Mouse (Mus musculus): ENCODE data around the gene Zfp385b.

The Zfp385b gene

GRCm38 (mm10) chr2:77589205-77589901 is 230.1 kb downstream of the Zfp385b start:
- in situ Hi-C loops (cut with MboI) = no loop called here

DNA sequence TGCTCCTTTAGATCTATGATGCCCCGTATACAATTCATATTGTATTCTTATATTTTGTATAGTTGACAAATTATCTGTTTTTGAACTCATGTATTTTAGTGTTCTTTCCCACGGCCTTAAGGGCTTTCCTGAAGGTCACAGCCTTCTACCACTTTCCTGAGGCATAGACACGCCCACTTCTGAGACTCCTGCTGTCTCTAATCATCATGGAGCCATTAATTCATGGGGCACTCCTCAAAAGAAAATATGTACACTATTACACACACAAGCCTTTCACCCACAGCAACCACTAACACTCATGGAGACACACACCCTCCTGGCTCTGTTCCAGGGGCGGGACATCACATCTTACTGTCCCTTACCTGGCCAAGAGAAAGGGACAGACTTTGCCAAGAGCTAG is 232.1 kb downstream of the Zfp385b start:
- in situ Hi-C loops (cut with MboI) = no loop called here

DNA sequence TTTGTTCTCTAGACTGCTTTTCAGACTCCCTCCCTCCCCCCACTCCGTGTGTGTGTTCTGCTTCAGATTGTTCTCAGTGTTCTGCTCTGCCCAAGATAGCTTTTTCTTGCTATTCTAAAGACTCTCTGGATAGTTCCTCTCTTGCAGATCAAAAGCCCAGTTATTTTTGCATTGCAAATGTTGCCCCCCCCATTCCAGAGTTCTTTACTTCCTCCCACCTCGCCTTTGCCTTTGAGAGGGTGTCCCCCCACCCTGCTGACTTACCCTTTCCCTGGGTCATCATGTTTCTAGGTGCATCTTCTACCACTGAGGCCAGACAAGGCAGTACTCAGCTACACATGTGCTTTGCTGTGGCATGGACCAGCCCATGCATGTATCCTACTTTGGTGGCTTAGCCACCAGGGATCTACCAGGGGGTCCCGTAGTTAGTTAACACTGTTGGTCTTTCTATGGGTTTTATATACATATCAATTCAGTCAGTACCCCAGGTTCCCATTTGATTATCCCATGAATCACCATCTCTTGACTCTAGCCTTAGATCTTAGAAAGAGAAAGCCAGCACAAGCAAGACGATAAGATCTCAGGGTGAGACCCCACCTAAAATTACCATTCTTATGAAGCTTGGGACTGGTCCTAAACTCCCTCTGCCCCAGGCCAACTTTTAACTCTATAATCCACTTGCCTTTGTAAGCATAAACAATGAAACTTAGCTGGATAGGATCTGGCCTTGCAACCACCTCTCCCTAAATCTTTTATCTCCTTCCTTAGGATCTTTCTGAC is 232.7 kb downstream of the Zfp385b start:
- in situ Hi-C loops (cut with MboI) = no loop called here

GRCm38 (mm10) chr2:77583586-77583985 is 235.9 kb downstream of the Zfp385b start:
- in situ Hi-C loops (cut with MboI) = no loop called here

DNA sequence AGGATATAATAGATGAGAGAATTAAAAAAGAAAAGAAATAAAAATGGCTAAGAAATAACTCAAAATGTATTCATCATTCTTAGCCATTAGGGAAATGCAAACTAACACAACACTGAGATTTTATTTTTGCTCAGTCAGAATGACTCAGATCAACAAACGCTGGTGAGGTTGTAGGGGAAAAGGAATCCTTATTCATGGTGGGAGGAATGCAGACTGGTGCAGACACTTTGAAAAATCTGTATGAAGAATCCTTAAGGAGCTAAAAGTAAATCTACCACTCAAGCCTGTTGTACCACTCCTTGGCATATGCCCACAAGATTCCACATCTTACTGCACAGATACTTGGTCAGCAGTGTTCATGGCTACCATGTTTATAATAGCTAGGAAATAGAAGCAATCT is 242.9 kb downstream of the Zfp385b start:
- in situ Hi-C loops (cut with MboI) = no loop called here

- in situ Hi-C loops (cut with MboI) = no loop called here
These were observed 251.7 kb downstream of the Zfp385b start for GRCm38 (mm10) chr2:77567528-77568435.

- in situ Hi-C loops (cut with MboI) = no loop called here
These were observed 255.7 kb downstream of the Zfp385b start for GRCm38 (mm10) chr2:77563706-77564105.

DNA sequence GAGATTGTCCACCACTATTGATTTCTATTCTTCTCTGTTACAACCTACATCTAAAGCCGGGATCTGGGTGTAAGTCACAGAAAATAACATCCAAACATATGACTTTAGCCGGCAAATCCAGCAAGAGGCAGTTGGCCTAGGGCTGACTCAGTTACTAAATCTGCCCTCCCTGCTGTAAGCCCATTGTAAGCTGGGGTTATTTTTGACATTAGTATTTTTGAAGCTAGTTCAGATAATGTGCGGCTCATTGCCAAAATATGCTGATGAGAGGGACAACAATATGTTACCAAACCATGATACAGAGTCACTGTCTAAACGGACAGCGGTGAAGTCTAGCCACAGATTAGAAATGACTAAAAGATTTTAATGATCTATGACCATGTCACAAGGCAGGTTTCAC is 257.5 kb downstream of the Zfp385b start:
- in situ Hi-C loops (cut with MboI) = no loop called here

GRCm38 (mm10) chr2:77556938-77557337 is 262.5 kb downstream of the Zfp385b start:
- in situ Hi-C loops (cut with MboI) = no loop called here

GRCm38 (mm10) chr2:77555980-77556379 is 263.5 kb downstream of the Zfp385b start:
- in situ Hi-C loops (cut with MboI) = no loop called here

GRCm38 (mm10) chr2:77552675-77553074 is 266.8 kb downstream of the Zfp385b start:
- in situ Hi-C loops (cut with MboI) = no loop called here

DNA sequence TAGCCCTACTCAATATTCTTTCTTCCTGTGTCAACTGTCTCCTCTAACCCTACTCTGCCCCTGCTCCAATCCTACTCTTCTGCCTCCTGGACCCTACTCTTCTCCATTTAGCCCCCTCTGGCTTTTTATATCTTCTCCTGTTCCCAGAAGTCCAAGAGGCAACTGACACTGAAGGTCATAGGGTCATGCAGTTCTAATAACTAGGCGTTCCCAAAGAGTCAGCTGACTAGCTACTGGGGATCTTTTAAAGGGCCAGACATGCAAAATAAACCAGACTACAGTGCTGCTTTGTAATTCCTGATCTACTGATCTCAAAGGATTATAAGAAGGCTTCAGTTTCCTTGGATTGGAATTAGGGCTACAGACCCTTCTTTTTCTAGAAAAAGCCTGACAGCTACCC is 276.1 kb downstream of the Zfp385b start:
- in situ Hi-C loops (cut with MboI) = no loop called here

- in situ Hi-C loops (cut with MboI) = no loop called here
These were observed 276.8 kb downstream of the Zfp385b start for GRCm38 (mm10) chr2:77542605-77543004.

GRCm38 (mm10) chr2:77541681-77542080 is 277.8 kb downstream of the Zfp385b start:
- in situ Hi-C loops (cut with MboI) = no loop called here

GRCm38 (mm10) chr2:77540860-77541259 is 278.6 kb downstream of the Zfp385b start:
- in situ Hi-C loops (cut with MboI) = no loop called here

DNA sequence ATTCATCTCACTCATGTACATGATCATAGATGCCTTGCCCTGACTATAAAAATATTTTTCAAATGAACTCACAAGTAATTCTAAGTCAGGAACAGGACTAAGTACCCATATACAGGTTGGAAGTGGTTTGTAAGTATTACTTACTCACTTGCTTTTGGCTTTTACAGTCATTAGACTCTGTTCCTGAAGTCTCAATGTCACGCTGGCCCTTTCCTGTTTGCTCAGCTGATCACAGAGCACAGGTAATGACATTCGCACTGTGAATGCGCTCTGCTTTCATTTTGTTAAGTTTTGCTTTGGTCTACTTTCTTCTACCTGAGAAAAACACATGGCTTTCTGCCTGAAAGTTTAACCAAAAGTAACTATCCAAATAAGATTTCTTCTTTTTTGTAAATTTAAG is 282.9 kb downstream of the Zfp385b start:
- in situ Hi-C loops (cut with MboI) = no loop called here

DNA sequence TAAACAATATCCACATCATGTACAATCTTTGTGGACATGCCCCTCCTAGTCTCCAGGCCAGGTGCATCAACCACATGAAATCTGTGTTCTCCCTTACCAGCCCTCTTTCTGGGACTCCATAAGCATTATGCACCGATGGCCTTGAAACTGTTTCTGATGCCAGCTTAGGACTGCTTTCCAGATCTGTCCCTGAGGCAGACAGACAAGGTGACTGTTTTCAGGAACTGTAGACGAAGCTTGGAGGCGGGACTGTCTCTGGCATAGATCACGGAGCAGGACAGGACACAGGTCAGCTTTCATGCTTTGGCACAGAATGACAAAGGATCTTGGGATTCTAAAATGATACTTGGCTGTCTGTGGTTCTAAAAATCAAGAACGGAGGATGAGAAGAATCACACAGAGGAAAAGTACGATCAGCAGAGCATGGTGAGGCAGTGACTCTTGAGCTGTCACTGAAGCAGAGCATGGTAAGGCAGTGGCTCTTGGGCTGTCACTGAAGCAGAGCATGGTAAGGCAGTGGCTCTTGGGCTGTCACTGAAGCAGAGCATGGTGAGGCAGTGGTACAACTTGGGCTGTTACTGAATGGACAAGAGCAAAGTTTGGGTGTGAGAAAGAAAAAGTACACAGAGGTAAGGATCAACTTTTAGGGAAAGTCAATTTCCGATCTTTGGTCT is 291.2 kb downstream of the Zfp385b start:
- in situ Hi-C loops (cut with MboI) = no loop called here

- in situ Hi-C loops (cut with MboI) = no loop called here
These were observed 291.8 kb downstream of the Zfp385b start for GRCm38 (mm10) chr2:77527616-77528015.

GRCm38 (mm10) chr2:77526803-77527202 is 292.6 kb downstream of the Zfp385b start:
- in situ Hi-C loops (cut with MboI) = no loop called here

- in situ Hi-C loops (cut with MboI) = no loop called here
These were observed 293.1 kb downstream of the Zfp385b start for GRCm38 (mm10) chr2:77526301-77526700.

- in situ Hi-C loops (cut with MboI) = no loop called here
These were observed 297.2 kb downstream of the Zfp385b start for GRCm38 (mm10) chr2:77522223-77522622.

- in situ Hi-C loops (cut with MboI) = no loop called here
These were observed 300.1 kb downstream of the Zfp385b start for GRCm38 (mm10) chr2:77519341-77519740.

Data from mature B cell (primary cell).